Mouse (Mus musculus) CD4-positive naive resting alpha-beta T cell, adult 76 days (primary cell): ENCODE data around the gene Bhlha9. TPM values are rescaled to one million over a fixed set of nuclear protein-coding genes. Genes with fewer than 3 reads are reported as not detected.

ENCODE experiments used
- total RNA-seq: library from RNA; stranded (reverse); gene quantifications from one replicate; pipeline ENCODE4 v1.2.4, GENCODE M21; 2023

Gene Bhlha9
- total RNA-seq: not detected

GRCm38 (mm10) chr11:76671871-76672475, at the start of gene Bhlha9:
Gene Bhlha9, plus strand, starts transcription at chr11:76672470.

GRCm38 (mm10) chr11:76679508-76679907, 7.2 kb downstream of the Bhlha9 start, which contains the start of gene Trarg1:
Gene Trarg1, plus strand, starts transcription at chr11:76679808.

Other genes starting within 250 kb of the Bhlha9 start
- gene Abr, start 50.2 kb upstream of the Bhlha9 start, total RNA-seq: 52.2 TPM
- gene Trarg1, start 7.3 kb downstream of the Bhlha9 start, total RNA-seq: not detected
- 61.4 TPM for gene Gosr1, start 91.1 kb downstream of the Bhlha9 start, total RNA-seq
- 4.6 TPM for gene Cpd, start 174.5 kb downstream of the Bhlha9 start, total RNA-seq
- gene Tmigd1, start 229.7 kb downstream of the Bhlha9 start, total RNA-seq: not detected